Mouse (Mus musculus) left cerebral cortex, adult 8-10 months (tissue): ENCODE data around the gene Hdac9. TPM values are rescaled to one million over a fixed set of nuclear protein-coding genes. Genes with fewer than 3 reads are reported as not detected.

Experiments used
- DNase-seq, 2 experiments: peaks; one replicate each; pipeline ENCODE4 v3.0.0; 2022; ENCODE audit warnings: low spot score in 2 of 2
- total RNA-seq, 4 experiments: library from RNA; stranded (reverse); gene quantifications; 2 replicates each; pipeline ENCODE4 v1.2.4; 2022

The Hdac9 gene
- total RNA-seq, 4 experiments from 2014 or later = 42.9 to 51.3 (median 46.1) TPM

DNA sequence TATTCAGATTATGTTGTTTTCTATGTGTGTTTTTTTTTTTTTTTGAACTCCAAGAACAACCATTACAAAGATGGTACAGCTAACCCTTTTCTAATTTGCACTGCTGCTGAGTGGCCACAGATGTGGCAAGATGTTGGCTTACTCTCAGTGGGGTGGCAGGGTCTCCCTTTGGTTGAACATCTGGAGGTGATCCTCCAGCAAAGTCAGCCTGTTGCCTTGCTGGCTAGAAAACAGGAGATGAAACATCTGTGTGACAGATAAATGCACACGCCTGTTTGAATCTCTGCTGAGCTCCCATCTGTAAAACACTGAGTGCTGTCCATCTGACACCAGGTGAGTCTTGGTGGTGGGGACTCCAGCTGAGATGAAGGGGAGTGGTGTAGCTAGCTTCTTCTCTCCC, 537.2 kb downstream of the Hdac9 start:
- no peak for DNase-seq

DNA sequence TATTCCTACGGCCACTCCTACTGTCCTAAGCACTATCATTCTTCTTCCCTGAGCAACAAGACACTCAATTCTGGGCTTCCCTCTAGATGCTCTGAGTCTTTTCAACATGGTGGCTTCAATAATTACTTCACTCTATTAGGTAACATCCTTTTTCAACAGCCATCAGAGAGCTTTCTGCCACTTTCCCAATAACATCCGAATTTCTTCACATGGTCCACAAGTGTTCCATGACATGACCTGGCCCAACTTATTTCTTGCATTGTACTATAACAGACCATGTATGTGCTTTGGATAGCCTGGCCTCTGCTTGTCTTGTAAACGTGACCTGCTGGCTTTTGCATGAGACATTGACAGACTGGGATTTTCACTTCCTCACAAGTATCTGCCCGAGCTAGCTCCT, 538.3 kb downstream of the Hdac9 start:
- no peak for DNase-seq

DNA sequence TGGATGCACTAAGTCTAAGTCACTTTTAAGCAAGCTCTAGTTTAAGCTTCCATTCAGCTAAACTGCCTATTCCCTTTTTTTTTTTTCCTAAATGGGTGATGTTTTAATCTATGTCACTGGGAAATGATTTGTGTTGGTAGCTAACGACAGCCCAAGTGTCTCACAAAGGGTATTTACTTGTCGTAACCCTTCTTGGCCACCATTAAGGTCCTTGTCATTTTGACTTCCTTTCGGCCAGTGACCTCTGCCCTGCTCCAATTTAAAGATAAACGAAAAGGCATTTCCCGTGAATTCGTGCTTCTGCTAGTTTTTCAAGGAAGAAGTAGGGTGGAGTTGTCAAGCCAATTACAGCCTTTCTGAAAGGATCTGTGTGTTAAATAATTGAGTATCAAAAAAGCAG, 565.0 kb downstream of the Hdac9 start:
- DNase-seq = no peak

DNA sequence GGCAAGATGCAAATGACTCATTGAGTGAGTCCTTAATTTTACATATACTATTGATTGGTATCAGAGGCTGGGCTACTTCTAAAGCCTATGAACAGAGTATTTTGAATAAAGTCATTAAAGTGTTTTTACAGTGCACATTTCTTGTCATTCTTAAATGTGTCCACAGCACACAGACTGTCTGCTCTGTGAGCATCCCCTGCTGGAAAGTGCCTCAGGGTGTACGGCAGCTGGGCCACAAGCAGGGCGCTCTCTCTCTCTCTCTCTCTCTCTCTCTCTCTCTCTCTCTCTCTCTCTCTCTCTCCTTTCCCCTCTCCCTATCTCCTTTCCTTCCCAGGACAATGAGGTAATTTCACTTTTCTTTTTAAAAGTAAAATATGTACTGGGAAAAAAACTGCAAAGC, 569.4 kb downstream of the Hdac9 start:
- DNase-seq = no peak

DNA sequence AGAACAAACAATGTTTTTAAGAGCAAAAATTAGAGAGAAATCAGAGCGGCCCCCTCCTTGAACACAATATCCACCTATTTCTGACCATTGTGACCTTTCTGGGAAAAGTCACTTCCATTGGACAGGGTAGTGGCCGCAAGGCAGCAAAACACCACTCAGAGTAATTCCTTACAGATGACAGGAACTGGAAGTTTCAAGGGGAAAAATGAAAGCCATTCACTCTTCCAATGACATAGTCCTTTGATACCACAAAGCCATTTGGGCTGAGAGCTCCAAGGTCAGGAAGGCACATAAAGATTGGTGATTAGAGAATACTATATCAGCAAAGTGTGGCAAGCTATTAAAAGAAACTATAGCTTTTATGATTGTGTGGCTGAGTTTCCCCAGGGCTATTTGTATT, 574.1 kb downstream of the Hdac9 start:
- no peak for DNase-seq

DNA sequence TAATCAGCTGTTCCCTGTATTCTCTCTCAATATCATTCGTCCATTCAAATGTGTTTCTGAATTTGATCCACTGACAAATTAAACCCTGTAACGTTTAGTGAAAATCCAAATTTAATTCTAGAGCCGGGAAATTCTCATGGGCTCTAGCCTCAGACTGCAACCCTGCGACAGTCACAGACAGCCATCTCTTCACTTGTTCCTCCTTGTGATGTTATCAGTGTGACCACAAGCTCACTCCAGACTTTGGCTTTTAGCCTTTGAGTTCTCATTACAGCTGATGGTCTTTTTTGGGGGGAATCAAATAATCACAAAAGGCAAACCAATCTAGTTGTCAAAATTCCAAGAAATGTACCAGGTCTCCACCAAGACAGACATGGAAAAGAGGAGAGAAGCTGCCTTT, 578.0 kb downstream of the Hdac9 start:
- no peak for DNase-seq

DNA sequence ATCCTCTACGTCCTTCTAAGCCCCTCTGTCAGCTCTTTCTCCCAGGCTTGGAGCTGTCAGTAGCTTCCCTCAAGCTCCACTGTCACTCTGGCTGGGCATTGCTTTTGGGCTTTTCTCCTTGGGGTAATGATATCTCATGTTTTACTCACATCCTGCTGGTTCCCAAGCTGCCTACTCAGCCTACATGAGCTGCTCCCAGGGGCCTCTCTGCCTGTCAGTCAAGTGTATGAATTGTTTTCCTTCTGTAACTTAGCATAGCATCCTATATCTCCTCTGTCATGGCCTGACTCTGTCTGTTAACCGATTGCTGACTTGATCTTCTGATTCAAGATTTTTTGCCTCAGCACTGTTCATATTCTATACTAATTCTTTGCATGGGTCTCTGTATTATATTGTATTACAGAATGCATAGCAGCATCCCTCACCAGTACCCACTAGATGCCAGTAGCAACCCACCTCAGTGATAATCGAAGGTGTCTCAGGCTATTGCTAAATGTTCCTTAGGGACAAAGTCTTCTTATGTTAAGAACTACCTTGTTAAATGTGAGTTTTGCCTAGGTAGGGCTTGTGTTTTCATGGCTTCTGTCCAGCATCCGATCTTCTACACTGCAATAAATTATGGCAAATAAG, 582.3 kb downstream of the Hdac9 start:
- no peak for DNase-seq

DNA sequence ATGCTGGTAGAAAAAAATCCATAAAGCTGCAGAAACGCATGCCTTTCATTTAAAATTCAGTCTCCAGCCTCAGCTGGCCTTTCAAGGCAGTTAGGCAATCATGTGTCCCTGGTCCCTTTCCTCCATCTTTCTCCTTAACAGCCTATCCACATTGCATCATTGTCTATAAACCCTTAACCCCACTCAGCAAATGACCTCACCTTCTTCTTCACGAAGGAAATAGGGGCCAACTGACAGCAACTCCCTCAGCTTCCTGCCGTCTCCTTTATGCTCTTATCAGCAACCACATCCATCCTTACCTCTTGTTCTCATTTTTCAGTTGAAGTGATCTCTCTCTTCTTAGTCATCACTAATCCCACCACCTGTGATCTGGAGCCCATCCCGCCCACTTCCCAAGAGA, 584.0 kb downstream of the Hdac9 start:
- DNase-seq = no peak

DNA sequence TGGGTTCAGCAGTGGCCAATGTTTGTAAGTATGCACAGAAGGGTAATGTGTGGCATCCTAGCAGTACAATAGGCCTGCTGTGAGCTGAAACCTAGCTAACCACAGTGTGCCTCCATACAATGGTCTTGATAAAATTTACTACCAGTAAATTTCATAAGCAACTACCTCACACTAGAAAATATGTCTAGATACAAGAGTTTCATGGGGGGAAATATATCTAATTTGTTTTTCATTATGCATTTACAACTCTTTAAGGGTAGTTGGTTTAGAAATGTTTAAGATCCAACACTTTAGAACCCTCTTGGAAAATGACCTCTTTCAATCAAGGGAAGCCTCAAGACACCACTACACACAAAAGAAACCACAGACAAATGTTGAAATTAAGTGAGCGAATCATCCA, 589.8 kb downstream of the Hdac9 start:
- DNase-seq = no peak

DNA sequence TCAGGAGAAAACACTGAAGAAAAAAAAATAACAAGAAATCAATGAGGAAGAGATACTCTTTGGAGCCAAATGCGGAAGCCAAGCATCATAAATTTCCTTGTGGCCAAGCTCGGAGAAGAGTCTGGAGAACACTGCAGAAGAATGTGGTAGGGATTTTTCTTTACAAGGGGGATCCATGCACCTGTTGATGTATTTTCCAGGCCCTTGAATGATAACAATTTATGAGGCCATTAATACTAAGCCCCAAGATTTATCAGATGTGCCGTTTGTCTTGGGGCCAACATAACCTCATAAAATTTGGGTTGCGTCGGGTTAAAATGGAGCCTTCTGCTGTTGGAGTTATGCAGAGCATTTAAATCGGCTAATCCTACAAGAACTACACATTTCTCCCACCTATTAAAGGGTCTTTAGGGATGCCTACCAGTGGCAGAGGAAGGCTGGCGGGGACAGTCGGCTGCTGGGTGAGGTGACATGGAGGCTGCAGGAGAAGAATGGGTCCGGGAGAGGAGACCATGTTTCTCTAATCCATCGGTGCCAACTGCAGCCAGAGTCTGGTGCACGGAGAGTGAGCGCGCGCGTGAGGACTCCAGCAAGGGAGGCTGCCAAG, 604.7 kb downstream of the Hdac9 start:
- no peak for DNase-seq

DNA sequence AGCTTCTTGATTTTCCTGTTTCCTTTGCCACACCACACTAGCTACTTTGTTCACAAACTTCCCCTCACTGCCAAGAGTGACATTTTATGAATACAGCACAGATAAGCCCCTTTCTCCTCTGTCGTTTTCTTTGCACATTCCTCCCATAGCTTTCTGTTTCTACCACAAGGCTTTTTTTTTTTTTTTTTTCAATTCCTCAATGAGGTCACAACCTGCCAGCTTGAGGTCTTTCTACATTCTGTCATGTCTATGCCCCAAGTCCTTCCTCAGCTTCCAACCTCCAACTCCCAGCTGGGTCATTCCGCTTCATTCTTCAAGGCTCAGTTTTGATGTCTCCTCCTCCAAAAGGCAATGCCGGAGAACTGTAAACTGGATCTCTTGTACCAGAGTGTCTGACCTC, 611.4 kb downstream of the Hdac9 start:
- DNase-seq = no peak

DNA sequence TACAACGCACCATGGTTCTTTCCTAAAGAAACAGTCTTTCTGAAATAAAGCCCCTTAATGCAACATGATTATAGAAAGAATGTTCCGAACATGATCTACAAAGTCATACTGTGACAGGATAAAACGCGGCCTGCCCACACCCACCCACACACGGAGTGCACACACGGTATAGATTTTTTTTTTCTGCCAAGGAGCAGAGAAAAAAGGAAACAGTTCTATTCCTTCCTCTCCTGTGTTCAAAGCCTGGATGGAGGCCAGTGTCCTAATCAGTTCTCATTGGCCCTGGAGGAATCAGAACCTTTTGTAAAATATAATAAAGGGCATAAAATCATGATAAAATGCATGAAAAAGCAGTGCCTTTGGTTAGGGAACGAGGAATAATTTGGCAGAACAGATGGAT, 624.5 kb downstream of the Hdac9 start:
- no peak for DNase-seq

DNA sequence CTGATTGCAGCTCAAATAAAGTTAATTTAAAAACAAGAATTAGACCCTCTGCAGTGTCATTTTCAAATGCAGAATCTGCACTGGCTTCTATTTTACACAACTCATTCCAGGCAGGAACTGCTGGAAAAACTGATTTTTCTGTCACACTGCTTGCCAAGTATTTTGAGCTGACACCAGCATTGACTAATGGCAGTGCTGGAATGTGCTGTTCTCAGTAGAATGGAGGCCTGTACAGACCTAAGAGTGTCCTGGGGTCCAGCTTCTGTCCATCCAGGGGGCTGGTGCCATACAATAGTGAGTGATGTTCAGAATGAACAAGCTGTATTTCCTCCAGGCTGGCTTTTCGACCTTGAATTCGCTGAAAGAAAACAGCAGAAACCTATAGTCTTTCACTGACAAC, 629.7 kb downstream of the Hdac9 start:
- DNase-seq = no peak

DNA sequence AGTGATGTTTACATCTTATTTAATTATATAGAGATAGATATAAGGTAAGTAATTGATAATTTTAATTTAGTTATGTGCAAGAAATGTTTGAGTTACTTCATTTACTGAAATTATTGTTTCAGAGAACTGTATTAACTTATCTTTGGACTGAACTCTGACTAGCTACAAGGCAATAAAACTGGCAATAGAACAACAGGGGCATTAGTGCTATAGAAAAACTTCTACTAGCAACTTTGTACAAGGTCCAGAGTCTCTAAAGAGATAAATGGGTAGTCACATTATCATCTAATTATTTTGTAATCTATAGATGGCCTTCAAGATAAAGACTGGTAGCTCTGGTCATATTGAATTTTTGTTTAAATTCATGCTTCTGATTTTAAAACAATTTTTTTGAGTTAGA, 632.0 kb downstream of the Hdac9 start:
- no peak for DNase-seq

DNA sequence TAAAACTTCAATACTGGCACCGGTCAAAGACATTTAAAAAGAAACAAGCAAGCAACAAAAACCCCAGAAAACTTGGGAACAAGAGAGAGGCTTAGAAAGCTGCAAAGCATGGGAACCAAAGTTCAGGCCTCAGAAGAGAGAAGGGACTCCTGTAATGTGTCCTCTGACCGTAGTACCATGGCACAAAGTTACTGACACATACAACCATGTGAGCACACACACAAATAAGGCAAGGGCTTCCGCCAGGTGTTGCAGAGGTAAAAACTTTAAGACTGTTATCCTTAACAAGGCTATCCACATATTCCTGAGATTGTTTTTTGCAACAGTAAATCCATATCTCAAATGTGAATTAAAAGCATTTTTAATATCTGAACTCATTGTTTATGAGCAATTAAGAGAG, 632.5 kb downstream of the Hdac9 start:
- DNase-seq = no peak

DNA sequence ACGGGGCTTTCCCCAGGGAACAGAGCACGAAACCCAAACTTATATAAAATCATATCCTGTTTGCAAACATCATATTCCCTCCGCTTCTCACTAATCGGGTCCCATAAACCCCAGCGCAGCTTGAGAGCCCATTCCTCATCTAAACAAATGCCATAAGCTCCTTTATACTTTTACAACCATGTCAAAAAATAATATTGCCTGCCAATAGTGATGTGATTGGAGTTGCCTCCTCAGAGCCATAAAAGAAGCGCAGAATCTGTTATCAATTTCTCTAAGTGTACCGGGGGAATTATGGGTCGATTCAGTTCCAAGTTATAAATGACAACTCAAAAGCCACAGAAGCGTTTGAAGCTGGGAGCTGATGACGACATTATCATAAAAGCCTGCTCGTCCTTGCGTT, 638.1 kb downstream of the Hdac9 start:
- DNase-seq = no peak

DNA sequence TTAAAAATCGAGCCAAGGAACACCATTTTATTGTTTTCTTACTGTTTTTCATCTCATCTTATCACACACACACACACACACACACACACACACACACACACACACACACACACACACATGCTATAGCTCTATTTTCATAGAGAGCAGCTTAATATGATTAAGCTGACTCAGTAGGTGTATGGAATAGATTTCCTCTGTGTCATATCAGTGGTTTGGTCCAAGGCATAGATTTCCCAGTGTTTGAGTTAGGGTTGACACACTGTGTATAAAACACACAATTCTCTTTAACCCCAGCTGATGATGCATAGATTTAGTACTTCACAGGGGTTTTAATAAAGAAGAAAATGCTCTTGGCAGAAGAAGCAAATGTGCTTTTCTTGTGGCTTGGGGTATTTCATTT, 643.1 kb downstream of the Hdac9 start:
- DNase-seq = no peak

DNA sequence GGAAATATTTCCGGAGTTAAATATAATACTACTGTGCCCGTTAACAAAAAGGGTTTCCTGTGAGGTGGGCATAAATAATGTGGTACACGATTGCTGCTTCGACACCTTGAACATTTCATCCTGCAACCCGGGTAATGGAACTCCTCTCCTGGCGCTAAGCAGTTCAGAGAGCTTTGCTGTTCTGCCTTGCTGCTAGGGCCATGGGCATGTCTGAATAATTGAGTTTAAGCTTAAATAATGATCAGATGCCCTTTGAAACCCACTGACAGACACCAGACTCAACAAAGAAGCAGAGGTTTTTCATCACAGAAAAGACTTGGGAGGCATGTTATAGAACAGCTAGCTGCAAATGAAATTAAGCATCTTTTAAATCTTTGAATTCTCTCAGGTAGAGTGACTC, 646.8 kb downstream of the Hdac9 start:
- no peak for DNase-seq

DNA sequence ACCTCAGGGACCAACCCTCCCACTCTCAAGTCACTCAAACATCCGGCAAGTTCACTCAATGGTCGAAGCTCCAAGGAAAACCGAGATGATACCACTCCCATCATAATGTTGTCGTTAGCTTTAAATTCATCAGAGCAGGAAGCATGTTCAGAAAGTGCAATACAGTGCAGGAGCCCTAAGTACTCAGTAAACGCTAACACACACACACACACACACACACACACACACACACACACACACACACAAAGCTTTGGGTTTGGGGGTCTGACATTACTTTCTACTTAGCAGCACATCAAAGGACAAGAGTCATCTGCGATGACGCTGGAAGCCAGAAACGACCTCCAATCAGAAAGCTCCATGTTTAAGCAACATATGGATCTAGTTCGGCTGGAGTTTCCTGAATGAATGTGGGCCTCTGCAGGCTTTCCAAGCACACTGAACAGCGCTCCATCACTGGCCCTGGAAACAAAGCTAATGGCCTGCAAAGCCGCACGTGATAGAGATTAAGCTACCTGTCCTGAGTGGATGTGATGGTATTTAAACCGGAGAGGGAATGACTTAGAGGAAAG, 647.3 kb downstream of the Hdac9 start:
- DNase-seq = no peak

DNA sequence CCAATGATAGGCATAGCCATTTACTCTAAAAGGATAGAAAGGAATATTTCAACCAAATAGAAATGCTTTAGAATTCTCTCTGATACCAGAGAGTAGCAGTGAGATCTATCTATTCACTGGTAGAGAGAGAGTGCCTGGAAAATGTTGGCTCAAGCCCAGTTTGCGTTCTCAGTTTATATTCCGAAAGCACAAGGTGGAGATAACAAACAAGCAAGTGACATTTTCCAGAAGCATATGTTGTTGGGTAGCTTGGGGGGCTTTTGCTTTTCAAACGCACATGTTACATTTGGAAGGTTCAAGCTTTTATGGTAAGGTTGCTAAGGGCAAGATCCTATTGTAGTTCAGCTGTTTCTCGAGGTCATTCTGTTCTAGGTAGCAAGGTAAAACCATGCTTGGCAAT, 657.2 kb downstream of the Hdac9 start:
- DNase-seq = no peak

DNA sequence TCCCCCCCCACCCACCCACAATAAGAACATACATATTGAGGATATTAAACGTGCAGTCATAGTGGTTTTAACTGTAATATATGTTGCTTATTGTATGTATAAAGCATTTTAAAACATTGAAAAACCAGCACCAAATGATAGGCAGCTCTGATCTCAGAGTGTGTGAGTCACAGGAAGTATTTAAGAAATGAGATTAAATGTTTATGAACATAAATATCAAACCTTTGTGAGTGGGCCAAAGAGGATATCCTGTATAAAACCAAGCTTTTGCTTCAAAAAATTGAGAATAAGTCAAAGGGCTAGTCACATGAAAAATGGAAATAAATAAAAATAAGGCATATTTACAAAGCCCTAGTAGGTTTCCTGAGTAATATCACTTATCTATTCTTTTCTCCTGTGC, 667.7 kb downstream of the Hdac9 start:
- no peak for DNase-seq

DNA sequence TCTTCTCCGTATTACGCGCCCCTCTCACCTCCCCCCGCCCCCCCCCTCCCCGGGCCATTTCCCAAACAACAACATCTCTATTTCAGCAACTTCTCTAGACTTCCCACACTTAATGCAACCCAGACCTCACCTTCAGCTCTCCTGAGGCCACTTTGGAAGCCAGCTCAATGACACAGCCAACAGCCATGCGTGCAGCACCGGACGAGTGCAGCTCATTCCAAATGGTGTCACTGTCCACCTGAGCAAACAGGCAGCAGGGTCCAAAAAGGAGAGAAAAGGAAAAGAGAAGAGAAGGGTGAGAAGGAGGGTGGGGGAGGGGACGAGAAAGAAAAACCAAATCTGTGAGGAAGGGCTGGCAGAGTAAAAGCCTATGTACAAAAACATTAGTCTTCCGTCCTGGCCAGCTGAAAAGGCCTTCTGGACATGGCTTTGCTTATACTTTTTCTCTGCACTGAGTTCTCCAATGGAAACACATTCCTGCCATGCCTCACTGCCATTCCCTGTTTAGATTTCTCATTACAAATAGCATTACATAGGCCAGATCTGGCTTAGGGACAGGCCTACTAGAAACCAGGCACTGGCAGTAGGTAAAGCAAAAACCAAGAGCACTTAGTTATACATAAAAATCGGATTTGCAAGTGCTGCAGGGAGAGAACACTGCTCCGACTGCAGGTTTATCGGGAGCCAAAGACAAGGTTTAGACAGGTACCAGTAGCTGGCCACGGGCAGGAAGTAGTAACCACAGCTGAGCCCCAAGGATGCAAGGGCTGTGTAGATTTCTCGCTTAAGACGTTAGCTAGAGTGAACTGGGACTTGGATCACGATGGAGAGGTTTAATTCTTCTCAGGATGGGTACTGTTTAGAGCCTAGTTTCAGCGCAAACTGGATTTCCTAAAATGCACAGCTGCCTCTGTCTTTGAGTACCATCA, 668.4 kb downstream of the Hdac9 start:
- no peak for DNase-seq
